Mouse (Mus musculus) retina, embryonic 14.5 days (tissue): ENCODE results near the gene Pgap3.

Source experiments
- DNase-seq: peaks from one replicate; pipeline ENCODE4 v3.0.0-alpha.2; 2015; ENCODE audit warnings: low spot score

Pgap3 gene

DNA sequence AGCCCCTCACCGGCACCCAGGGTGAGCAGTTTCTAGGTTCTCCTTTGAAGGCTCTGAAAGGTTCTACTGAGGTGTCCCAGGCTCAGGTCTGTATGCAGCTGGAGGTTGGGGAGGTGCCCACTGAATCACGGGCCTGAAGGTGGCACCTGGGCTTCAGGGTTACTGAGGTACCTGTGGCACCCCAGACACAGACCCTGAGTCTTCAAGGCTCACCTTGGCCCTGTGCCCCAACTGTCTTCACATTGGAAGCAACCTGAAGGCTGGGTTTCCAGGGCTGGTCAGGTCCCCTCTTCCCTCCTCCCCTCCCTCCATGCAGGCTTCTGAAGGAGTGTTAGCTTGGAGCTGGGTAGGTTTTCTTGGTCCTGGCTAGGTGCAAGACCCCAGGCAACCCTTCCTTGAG lies 18.6 kb downstream of the Pgap3 start:
- no peak for DNase-seq

DNA sequence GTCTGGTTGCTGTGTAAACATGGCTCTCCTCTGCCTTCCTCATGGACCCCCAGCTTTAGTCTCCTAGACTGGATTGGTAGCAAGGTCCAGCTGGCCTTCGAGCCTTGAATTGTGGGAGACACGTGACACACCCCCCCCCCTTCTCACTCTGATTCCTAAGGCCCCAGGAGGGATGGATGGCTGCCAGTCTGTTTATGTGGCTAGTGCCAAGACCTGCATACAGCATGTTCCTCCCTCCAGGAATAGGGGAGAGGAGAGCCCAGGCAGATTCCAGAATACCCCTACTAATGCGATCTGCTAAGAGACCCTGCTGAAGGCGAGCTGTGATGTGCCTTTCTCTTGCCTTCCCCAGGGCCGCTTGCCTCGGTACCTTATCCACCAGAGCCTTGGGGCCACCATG lies 20.2 kb downstream of the Pgap3 start:
- DNase-seq, result no peak

DNA sequence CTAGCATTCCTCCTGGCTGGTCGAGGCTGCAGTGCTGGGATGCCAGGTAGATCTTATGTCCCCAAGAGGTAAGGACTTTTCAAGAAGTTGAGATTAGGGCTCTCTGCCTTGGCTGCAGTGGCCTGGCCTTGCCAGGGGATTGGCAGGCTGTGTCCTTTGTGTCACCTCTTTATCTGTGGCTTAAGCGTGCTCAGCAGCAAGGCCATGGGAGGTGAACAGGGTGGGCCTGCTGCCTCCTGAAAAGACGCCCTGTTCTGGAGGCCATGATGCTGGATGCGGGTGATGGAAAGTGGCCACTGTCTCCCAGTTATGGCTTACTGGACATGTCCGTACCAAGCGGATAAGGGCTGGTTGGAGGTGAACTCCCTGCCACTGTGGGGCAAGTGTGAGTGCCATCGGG lies 20.9 kb downstream of the Pgap3 start:
- DNase-seq, result no peak

DNA sequence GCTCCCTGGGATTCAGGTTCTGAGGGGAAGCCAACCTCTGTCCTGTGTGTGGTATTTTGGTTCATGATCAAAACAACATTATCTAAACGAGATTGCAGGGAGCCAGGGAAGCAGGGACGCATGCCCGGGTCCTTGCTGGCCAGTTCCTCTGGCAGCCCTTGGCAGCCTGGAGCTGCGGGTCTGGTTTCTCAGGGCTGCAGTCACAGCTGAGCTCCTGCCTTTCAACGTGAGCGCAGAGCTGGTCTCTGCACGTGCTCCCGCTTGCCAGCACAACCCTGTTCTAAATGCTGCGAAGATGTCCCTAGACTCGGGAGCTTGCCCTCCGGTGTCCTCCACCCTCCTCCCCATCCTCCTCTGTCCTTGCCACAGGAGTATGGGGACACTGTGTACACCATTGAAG lies 22.5 kb downstream of the Pgap3 start:
- no peak for DNase-seq

DNA sequence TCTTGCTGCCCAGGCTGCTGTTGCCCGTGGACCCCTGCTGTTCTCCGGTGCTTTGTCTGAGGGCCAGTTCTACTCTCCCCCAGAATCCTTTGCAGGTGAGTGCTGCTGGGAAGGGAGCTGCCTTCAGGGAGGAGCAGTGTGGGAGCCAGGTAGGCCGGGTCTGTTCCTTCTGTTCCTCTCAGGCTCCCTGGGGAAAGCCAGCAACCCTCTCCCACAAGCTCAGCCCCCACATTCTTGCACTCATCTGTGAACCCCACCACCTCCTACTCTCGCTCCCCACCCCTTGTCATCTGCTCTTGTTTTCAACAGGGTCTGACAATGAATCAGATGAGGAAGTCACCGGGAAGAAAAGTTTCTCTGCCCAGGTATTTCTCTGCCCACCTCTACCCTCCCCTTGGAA lies 23.5 kb downstream of the Pgap3 start:
- DNase-seq, result no peak

DNA sequence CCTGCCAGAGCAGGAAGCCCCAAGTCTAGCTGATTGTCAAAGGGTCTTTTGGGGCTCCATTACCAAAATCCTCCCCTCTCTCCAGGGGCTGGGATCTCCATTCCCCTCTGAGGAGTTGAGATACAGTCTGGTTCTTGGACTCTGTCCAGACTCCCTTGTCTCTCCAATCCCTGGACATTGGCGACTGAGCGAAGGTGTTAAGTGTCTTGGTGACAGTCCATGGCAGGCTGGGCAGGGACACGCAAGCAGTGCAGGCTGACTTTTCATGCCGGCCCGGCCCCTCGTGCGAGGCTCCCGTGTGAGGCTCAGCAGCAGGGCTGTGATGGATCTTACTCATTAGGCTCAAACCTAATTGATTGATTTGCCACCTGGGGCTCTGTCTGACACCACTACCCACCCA lies 26.0 kb downstream of the Pgap3 start:
- DNase-seq, result no peak

DNA sequence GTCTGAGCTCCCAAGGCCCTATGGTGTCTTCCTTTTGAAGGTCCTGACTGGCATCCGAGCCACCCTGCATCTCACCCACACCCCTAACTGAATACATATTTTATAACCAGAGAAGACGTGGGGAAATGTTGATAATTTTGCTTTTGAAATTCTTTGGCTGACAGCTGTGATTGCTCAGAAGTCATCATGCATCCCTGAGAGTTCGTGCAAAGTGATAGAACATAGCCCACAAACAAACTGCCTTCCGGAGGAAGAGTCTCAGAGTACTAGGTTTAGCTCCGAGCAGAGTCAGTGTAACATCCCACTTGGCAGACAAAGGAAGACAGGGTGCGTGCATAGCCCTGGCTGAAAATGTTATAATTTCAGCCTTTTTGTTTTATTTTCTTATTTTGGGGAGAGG lies 27.0 kb downstream of the Pgap3 start:
- DNase-seq, result no peak

DNA sequence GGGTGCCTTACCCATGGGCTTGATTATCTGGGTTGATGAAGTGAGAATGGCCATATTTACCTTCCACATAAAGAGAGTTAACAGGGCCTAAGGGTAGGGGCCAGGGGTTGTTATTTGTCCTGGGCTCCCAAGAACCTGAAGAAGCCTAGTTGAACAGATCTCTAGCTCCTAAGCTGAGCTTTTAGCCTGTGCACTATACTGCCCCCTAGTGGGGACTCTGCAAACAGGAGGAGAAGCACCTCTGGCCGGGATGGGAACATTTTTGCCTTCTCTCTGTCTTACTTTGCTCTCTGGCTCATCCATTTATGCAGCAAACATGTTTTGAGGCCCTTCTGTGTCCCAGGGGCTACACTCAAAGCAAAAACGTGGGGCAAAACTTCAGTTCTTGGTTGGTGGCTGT lies 27.9 kb downstream of the Pgap3 start:
- peak; percentile 87 for DNase-seq

DNA sequence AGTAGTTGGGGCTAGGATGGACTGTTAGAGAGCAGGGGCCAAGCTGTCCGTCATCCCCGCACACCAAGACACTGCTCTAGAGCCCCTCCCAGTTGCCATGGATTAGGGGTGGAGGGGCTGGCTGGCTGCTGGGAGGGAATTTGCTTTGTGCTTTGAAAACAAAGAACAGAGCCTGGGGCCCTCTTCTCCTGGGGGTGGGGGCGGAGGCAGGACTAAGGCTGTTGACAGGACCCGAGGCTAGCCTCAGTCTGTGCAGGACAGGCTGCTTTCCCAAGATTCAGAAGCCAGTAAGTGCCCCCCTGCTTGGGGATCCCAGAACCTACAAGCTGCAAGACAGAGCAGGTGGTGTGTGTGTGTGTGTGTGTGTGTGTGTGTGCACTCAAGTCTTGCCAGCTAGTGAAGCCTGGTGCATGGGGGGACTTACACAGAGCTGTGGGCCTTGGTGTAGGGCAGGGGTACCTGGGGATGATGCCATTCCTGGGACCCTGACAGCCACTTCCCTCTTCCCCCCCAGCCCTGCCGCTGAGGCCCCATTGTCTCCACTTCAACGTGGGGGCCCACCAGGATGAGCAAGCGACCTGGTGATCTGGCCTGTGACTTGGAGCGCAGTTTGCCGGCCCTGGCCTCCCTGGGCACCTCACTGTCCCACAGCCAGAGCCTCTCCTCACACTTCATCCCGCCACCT lies 28.6 kb downstream of the Pgap3 start:
- DNase-seq, result peak; percentile 55

DNA sequence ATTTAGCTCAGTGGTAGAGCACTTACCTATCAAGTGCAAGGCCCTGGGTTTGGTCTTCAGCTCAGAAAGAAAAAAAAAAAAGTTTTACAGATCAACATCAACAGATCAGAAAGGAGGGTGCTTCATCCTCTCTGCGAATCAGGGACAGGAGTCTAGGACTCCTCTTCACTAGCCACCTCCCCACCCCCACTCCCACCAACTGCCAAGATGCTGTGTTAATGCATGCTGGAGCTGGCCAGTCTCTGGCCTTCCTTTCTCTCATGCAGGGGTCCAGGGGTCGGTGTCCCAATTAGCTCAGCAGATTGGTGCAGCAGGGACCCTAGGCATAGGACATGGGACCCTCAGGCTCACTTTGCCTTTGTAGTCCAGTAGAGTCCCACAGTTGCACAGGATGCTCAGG lies 29.7 kb downstream of the Pgap3 start:
- no peak for DNase-seq

DNA sequence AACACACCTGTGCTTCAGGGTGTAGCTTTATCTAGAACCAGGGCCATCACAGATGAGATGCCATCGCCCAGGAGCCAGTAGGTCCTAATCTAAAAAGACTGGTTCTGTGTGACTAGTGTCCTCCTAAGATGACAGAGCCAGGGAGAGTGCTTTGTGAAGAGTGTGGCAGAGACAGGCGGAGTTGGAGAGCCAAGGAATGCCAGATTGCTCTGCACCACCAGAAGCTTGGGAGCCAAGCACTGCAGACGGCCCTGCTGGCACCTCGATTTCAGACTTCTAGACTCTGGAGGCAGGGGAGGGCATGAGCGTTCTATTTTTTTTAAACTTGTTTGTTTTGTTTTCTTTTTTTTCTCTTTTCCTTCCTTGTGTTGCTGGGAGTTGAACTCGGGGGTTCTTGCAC lies 31.0 kb downstream of the Pgap3 start:
- no peak for DNase-seq

DNA sequence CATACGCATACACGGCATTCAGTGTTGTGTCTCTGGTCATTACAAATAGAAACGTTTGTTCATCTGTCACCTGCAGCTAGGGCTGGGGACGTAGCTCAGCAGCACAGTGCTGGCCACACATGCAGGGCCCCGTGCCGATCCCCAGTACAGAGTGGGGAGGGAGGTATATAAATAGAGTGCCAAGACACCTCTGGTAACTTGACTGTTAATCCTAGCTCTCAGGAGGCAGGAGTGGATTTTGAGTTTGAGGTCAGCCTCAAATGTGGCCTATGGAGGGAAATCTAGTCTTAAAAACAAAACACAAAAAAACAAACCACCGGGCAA lies 32.5 kb downstream of the Pgap3 start:
- DNase-seq, result no peak

DNA sequence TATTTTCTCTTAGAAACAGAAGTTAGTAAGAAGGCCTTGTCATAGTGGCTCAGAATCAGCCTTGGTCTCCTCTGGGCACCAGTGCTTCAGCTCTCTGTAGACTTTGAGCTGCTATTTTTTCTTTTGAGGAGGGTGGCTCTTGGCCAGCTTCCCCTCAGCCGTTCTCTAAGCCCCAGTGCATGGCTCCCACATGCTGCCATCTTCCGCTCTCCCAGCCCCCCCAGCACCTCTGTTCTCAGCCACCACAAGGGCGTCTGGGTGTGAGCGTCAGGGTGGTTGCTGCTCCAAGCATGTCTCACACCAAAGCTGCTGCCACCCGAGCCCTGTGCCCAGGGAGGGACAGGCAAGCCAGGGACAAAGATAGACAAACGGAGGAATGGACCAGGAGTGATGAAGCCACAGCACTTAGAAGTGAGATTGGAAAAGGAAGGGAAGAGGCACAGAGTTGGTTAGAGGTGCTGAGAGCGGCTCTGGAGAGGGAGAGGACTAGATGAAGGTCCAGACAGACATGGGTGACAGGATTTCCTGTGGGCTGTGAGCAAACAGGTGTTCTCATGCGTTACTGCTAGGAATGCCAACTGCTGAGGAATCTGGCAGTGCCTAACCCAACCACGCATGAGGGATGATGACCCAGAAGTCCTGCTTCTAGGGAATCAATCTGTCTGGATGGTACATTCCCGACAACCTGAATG lies 33.0 kb downstream of the Pgap3 start:
- no peak for DNase-seq

DNA sequence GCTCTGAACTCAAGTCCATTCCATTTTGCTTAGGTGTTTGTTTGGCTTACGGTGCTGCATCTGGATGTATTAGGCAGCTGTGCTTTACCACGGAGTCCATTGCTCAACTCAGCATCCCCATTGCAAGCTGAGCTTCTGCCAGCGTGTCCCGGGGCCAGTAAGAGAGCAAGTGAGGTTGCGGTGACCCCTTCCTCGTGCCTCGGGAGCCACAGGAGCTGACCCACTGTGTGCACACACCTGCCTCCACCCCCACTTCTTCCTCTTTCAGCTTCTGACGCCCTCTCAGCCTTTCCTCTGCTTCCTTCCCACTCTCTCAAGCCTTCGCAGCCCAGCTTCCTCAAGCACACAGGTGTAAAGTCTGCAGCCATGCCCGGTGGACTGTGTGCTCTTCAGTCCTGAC lies 34.0 kb downstream of the Pgap3 start:
- no peak for DNase-seq

DNA sequence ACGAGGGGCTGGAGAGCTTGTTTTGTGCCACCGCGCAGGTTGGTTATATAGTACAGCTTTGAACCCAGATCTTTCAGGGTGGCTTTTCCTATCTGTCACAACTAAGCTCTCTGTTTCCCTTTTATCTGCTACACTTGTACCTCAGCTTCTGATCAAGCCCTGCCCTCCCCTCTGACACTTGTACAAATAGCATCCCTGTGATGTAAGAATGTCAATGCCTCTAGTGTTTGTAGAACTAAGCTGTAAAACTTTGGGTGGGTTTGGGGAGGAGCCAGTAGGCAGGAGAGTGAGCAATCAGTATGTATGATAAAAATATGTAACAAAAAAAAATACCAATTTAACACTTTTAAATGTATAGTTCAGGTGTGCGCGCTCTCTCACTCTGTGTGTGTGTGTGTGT lies 35.9 kb downstream of the Pgap3 start:
- DNase-seq, result no peak

DNA sequence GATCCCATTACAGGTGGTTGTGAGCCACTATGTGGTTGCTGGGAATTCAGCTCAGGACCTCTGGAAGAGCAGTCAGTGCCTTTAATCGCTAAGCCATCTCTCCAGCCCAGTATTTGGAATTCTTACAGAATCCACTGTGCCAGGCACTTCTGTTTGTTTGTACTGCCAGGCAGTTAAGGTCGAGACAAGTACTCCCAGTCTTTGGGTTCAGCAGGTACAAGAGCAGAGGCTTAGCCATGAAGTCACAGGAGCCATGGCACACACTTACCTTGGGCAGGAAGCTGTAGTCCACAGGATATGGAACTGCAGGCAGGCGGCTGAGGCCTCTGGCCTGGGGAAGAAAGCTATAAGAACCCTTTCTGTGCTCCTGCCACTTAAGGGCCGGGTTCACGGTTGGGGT lies 36.5 kb downstream of the Pgap3 start:
- DNase-seq, result no peak

DNA sequence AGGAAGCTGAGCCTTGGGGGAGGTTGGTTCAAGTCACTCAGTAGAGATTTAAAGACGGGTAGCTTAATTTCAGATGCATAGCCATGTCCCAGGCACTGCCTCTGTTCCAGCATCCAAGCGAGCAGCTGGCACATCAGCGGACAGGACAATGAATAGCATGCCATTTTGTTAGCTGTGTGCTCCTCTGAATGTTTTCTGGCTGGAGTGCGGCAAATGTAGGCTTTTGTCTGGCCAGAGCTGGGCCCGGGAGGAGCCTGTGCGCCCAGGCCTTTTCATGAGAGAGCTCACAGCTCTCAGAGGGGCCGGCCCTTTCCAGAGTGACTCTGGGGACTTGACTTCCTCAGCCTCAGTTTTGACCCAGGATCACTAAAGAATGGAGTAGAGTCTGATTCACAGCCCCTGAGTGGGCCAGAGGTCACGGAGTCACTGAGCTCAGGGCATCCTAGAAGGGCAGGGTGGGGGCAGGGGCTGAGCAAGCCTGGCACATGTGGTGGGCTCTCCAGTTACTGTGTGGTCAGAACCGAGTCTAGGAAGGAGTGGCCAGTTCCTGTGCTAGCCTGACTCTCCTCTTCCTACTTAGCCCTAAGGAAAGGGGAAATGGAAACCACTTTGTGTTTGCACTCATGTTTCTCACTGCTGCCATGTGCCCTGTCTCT lies 39.3 kb downstream of the Pgap3 start:
- DNase-seq, result no peak

DNA sequence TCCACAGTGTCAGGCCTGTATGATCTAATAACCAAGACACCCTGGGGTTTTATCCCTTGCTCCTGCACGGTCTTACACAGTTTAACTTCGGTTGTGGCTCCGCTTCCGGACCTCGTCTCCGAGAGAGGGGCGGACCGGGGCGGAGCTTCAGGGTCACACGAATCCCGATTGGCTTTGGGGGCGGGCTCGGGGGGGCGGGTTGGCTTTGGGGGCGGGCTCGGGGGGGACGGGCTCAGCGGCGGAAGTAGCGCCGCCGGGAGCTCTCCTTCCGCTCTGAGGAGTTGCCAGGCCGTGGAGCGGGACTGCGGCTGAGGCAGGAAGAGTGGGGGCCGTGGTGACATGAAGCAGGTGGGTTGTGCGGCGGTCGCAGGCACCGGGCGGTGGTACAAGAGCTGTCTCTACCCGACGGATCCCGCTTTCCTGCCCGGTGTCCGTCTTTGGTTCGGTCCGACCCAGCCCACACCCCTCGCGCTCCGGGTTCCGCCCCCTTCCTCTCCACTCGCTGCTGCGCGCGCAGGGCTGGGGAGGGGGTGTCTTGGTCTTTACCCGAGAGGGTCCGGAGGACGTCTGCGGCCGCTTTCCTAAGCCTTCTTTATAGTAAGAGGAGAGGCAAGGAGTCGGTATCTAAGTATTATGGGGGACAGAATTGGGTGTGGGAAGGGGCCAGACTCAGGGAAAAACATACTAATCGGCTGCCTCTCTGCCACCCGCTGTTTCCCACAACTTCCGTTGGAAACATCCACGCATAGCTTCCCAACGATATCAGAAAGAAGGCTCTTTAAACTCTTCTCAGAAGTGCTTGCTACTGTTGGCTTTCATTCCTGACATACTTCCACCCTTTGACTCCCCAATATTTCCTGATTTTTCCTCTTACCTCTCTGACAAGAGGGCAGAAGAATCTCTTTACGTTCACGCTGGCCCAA lies 41.9 kb downstream of the Pgap3 start, which contains the start of gene Stard3:
Gene Stard3 (plus strand): TSS at position 208 of the 923 bp plus-strand sequence.
- peak; percentile 90 for DNase-seq

DNA sequence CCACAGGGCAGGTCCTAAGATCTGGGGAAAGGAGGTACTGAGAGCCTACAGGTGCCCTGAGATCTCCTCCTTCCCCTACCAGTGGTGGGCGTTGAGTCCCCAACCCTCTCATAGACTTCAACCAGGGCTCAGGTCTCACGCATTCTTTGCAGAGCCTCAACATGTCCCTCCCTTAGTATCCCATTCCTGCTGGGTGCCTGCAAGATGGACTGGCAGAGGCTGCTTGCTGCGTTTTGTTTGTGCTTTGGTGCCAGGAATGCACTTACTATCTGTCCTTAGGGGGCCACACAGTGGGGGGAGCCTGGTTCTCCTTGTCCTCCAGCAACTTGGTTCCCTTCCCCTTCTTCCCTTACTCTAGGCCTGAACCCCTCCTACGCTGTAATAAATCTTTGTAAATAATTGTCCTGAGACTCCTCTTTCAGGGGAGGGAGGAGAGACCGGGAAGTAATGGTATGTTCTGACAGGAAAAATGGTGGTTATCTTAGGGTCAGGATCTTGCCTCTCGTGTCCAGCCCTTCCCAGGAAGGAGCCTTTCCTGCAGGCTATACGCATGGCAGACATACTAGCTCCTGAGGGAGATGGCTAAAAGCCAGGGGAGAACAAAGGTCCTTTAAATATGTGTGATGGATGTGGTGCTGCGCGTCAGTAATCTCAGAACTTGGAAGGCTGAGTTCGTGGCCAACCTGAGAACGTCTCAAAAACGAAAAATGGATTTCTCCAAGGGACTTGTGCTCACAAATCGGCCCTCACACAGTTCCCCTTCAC lies 42.7 kb downstream of the Pgap3 start:
- no peak for DNase-seq

DNA sequence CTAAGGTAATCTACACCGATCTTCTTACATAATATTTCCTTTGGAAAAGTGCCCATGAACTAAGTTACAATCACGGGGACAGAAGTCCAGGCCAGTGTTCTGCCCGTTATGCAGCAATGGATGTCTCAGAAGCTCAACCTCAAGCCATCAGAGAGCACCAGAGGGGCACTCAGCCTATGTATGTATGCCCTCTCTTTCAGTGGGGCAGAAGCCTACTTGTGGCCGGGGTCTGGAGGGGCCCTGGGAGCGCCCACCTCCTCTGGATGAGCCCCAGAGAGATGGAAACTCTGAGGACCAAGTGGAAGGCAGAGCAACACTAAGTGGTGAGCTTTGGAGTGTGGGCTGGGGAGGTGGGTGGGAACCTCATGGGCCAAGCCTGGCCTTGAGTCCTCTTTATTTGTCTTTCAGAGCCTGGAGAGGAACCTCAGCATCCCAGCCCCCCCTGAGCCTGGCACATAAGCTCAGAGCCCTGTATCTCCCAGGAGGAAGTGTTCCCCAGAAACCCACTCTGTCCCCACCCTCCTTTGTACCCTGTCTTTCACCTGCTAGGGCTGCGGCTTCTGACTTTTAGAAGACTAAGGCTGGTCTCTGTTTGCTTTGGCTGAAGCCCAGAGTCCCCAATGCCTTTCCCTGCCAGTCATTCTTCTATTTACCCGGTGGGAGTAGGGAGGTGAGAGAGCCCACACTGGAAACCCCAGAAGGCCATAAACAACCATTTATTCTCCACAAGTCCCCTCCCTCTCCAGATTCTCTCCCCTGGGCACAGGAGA lies 43.5 kb downstream of the Pgap3 start:
- no peak for DNase-seq

DNA sequence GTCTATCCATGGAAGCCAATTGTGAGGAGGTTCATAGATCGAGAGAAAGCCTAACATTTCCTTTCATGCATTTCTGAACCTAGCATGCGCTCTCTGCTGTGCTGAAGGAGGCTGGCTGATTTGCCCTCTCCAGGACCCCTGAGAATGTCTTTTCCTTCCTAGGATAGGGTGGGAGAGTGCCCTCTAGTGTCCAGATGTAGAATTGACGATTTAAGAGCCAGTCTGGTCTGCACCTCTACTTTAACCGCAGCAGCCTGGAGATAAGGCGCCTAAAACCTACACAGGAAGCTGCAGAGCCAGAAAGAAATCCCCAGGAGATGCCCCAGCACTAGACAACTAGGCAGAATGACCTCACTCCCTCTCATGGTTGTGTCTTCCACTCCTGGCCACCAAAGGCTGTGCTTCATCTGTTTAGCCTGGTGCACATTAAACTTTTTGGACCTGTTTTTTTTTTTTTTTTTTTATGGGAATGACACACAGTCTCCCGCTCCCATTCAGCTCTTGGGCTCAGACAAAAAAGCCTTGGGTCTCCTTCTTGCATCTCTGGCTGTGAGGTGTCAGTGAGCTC lies 44.5 kb downstream of the Pgap3 start:
- peak; percentile 92 for DNase-seq
